Mouse (Mus musculus) layer of hippocampus, adult 2 months (tissue): ENCODE measurements around the gene Ccl4. TPM values are rescaled to one million over a fixed set of nuclear protein-coding genes. Genes with fewer than 3 reads are reported as not detected.

Experiments
- DNase-seq, 2 experiments: peaks; one replicate each; pipeline ENCODE4 v3.0.0; 2022; ENCODE audit warnings: low spot score in 2 of 2
- H3K27ac ChIP-seq: fragments of 200-600 bp; 2 replicates; pipeline ENCODE4 v1.8.1; 2022
- H3K4me3 ChIP-seq: fragments of 200-600 bp; 2 replicates; pipeline ENCODE4 v1.8.1; 2022; ENCODE audit warnings: mild to moderate bottlenecking
- CTCF ChIP-seq: fragments of 200-600 bp; conservative IDR thresholded peaks from 2 replicates; pipeline ENCODE4 v1.8.1; 2022; ENCODE audit warnings: antibody characterized with exemption, mild to moderate bottlenecking, moderate library complexity
- long read RNA-seq, 2 experiments: library from polyadenylated mRNA; stranded (forward); transcript quantifications; one replicate each; pipeline ENCODE4 v2.0.0; 2021; ENCODE audit warnings: borderline mapping rate in 2 of 2
- total RNA-seq, 2 experiments: library from RNA; stranded (reverse); gene quantifications; 2 replicates each; pipeline ENCODE4 v1.2.3; 2021

The Ccl4 gene
- total RNA-seq, result not detected
- long read RNA-seq, experiment 1, result 0 reads
- long read RNA-seq, experiment 2, result 0 reads

- Histone ChIP-seq H3K4me3 (no peak within 1 kb of the TSS), H3K27ac (no peak within 1 kb of the TSS)
- no peak for TF ChIP-seq CTCF
- DNase-seq, result no peak
Observed at GRCm38 (mm10) chr11:83662204-83662603, at the start of gene Ccl4. TSS of gene Ccl4 (plus strand) at chr11:83662584.

- H3K4me3 ChIP-seq, result no peak overlapping the region
- no peak for DNase-seq
- no peak overlapping the region for H3K27ac ChIP-seq
- no peak for TF ChIP-seq CTCF
Observed at GRCm38 (mm10) chr11:83616586-83616985, 45.8 kb upstream of the Ccl4 start.

DNA sequence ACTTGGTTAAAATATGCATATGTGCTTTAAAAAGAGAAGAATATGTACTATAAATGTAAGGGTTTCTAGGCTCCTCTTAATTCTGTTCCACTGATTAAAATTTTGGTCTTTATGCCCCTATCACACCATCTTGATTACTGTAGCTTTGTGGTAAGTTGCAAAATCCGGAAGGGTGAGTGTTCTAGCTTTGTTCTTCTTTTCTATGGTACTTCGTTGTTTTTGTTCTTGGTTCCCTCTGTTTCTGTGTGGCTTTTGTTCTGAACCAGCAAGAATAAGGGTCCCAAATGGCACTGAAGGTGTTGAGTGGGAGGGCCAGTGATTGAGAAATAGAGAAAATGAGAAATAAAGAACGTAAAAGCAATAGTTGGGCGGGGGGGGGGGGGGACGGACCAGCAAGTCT lies 44.1 kb upstream of the Ccl4 start:
- no peak for TF ChIP-seq CTCF
- Histone ChIP-seq H3K27ac (no peak overlapping the region), H3K4me3 (no peak overlapping the region)
- no peak for DNase-seq

DNA sequence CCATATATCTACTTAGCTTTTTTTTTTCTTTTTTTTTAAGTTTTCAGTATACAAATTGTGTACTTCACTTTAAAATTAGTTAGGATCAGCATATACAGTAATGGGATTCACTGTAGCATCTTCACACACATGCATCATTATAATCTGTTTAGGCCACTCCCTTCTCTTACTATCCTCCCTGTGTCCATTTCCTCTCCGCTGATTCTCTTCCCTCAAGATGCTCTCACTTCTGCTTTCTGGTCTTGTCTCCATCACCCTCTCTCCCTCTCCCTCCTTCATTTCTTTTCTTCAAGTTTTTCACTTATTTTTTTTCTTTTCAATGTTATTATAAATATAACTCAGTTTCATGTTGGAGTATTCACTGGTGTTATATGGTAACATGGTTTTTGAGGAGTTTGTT lies 43.3 kb upstream of the Ccl4 start:
- no peak for DNase-seq
- H3K4me3 ChIP-seq, result no peak overlapping the region
- no peak for TF ChIP-seq CTCF
- no peak overlapping the region for H3K27ac ChIP-seq

DNA sequence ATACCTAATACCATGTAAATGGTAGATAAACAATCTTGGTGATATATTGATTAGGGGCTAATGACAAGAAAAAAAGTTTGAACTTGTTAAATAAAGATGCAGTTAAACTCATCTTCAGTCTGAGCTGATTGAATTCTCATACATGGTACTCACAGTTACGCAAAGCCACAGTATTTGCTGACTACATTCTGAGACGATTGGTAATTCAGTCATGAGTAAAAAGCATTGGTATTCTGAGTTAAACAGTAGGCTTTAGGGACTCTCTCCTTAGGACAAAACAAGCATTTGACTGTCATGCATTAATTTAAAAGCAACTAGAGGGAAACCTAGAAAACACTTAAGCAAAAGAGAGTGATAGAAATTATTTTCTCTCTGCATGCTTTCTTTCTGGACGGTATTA lies 38.8 kb upstream of the Ccl4 start:
- no peak for TF ChIP-seq CTCF
- DNase-seq, result no peak
- H3K27ac ChIP-seq, result no peak overlapping the region
- no peak overlapping the region for H3K4me3 ChIP-seq

DNA sequence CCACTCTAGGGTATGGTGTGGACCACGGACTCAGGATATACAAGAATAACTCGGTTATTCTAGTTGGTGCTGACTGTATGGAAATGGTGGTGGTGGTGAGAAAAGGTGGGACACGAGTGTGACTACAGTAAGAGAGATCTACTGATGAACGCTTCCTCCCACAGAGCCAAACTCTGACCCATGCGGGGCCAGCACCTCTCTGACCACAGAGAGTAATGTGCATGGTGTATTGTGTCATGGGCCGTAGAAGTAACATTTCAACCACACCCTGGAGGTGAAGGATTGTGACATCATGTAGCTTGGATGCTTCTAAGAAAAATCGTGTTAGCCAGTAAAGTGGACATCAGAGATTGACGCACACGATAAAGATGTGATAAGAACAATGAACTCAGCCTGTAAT lies 33.6 kb upstream of the Ccl4 start:
- no peak for TF ChIP-seq CTCF
- H3K4me3 ChIP-seq, result no peak overlapping the region
- no peak for DNase-seq
- H3K27ac ChIP-seq, result no peak overlapping the region

DNA sequence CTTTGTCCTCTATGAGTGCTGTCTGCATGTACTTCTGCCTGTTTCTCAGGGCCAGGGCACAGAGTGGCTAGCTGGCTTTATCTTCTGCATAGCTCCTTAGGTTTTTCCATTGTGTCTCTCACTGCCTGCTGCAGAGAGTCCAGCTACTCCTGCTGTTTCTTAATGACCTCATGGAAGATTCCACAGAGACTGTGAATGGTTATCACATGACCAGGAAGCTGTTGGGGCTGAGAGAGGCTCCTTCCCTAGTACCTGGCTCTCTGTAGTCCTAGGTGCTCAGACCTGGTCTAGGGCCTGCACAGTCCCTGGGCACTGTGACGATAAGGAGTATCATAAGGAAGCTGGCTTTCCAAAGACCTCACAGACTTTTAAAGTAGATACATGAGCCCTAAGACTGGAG lies 31.8 kb upstream of the Ccl4 start:
- DNase-seq, result no peak

DNA sequence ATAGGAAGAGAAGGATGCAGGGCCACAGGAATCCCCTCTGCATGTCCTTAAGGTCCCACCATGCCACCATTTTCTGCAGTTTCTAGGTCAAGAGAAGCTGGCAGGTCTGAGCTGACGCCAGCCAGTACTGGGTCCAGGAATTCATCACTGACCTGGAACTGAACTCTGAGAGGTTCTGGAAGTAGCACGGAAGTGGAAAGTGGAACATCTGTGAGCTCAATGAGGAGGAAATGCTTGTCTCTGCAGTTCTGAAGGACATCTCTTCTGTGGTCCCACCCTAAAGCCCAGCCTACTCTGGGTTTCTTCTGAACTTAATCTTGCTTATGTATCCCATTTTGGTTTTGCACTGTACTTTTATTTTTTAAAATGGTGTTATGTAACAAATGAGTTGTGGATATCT lies 31.3 kb upstream of the Ccl4 start:
- H3K4me3 ChIP-seq, result no peak overlapping the region

More for the DNA sequence above, 31.8 kb upstream of the Ccl4 start:
- TF ChIP-seq CTCF, result no peak
- H3K27ac ChIP-seq, result no peak overlapping the region
- H3K4me3 ChIP-seq, result no peak overlapping the region

DNA sequence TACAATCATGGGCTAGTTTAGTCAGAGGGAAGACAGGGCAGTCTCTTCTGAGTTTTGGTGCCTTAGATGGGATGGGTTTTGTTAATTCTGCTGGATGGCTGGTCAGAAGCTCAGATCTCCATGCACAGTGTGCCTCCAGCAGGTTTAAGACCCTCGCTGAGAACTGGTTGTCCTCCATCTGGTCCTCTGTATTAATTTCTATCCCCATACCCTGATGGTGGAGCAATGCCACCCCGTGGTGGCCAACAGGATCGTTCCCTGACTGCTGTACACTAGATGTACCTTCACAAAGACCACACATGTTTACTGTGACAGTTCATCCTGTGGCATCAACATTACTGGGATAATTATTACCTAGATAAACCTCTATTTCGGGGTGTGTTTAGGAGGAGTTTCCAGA lies 29.6 kb upstream of the Ccl4 start:
- peak; percentile 56 for TF ChIP-seq CTCF
- no peak for DNase-seq
- Histone ChIP-seq H3K27ac (no peak overlapping the region), H3K4me3 (no peak overlapping the region)

More for the DNA sequence above, 31.3 kb upstream of the Ccl4 start:
- no peak for TF ChIP-seq CTCF
- no peak for DNase-seq
- H3K27ac ChIP-seq, result no peak overlapping the region

GRCm38 (mm10) chr11:83634425-83634824 lies 28.0 kb upstream of the Ccl4 start:
- H3K27ac ChIP-seq, result no peak overlapping the region
- DNase-seq, result no peak
- H3K4me3 ChIP-seq, result no peak overlapping the region
- no peak for TF ChIP-seq CTCF

- DNase-seq, result no peak
- H3K4me3 ChIP-seq, result no peak overlapping the region
- TF ChIP-seq CTCF, result peak; percentile 59
- H3K27ac ChIP-seq, result no peak overlapping the region
Observed at GRCm38 (mm10) chr11:83634898-83635297, 27.5 kb upstream of the Ccl4 start.

DNA sequence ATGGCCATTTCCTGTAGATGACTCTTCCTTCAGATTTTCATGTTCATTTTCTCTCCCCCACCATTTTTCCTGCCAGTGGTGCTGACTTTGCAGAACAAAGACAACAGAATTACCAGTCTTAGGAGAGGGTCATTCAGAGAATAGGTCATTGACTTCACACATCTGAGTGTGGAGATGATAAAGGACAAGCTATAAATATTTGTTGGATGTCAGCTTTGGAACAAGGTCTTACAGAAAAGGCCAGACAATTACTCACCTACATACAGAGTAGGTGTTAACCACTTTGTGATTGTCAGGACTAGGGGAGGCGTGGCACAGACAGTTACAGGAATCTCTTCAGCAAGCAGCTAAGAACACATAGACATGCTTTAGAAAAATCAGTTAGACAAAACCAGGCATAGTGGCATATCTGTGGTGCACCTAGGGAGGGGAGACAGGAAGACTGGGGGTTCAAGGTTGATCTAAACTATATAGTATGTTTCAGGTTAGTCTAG lies 25.6 kb upstream of the Ccl4 start:
- H3K27ac ChIP-seq, result no peak overlapping the region
- TF ChIP-seq CTCF, result no peak
- H3K4me3 ChIP-seq, result no peak overlapping the region
- DNase-seq, result no peak

- Histone ChIP-seq H3K27ac (no peak overlapping the region), H3K4me3 (no peak overlapping the region)
- DNase-seq, result no peak
- TF ChIP-seq CTCF, result no peak
Observed at GRCm38 (mm10) chr11:83638934-83639333, 23.4 kb upstream of the Ccl4 start.

- no peak overlapping the region for H3K27ac ChIP-seq
- DNase-seq, result no peak
- H3K4me3 ChIP-seq, result no peak overlapping the region
- peak; percentile 51 for TF ChIP-seq CTCF
Observed at GRCm38 (mm10) chr11:83639533-83639932, 22.9 kb upstream of the Ccl4 start.

- TF ChIP-seq CTCF, result no peak
- Histone ChIP-seq H3K4me3 (no peak overlapping the region), H3K27ac (no peak overlapping the region)
- no peak for DNase-seq
Observed at GRCm38 (mm10) chr11:83640141-83640540, 22.2 kb upstream of the Ccl4 start.
